Mouse (Mus musculus) kidney, adult 2 months (tissue): Measurements from ENCODE around the gene Magi1.

Experiments
- CTCF ChIP-seq: fragments of 200-500 bp; conservative IDR thresholded peaks from 2 replicates; pipeline ENCODE4 v1.5.1; 2011; ENCODE audit warnings: low read depth, mild to moderate bottlenecking, control low read depth, low read length, moderate library complexity, mixed read lengths; ENCODE audit not compliant: insufficient read depth, insufficient read length
- POLR2A ChIP-seq: fragments of 200-500 bp; IDR thresholded peaks from one replicate; pipeline ENCODE4 v1.6.1; 2011; ENCODE audit warnings: low read depth, low read length, control low read depth

DNA sequence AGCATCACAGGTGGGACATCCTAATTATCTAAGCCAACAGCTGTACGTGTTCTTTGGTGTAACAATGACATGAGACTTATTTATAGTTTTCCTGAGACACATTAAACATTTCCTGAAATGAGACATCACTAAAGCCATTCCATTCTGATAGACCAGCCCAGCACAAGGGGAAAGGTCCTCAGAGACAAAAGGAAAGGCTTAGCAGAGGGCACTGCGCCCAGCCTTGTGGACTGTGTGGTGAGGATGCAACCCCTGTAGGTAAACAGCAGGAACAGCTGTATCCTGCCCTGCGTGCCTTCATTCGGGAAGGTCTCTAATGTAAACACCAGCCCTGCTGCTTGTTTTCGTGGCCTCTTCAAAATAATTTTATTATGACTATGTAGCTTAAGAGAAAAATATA, 94.3 kb downstream of the Magi1 start:
- no peak for TF ChIP-seq POLR2A
- no peak for TF ChIP-seq CTCF
